Mouse (Mus musculus) CH12.LX (cell line): Measurements from ENCODE around the gene Ppp1r9b. TPM values are rescaled to one million over a fixed set of nuclear protein-coding genes. Genes with fewer than 3 reads are reported as not detected.

ENCODE experiments used
- DNase-seq: peaks from one replicate; pipeline ENCODE4 v3.0.0-alpha.2; 2013; ENCODE audit errors: extremely low read depth
- H3K27ac ChIP-seq: 2 replicates; pipeline ENCODE4 v1.5.1; 2012; ENCODE audit warnings: low read depth, mild to moderate bottlenecking, control low read depth, moderate library complexity; ENCODE audit not compliant: insufficient read depth
- H3K27me3 ChIP-seq: replicated peaks from 2 replicates; pipeline ENCODE3; 2012; ENCODE audit warnings: inconsistent platforms
- H3K36me3 ChIP-seq, 2 experiments: replicated peaks in 1 of 2; 2 replicates each; pipeline versions ENCODE3 to v1.6.1; 2012; ENCODE audit warnings: inconsistent platforms in 1 of 2, low read length in 1 of 2, mild to moderate bottlenecking in 1 of 2, mixed read lengths in 1 of 2, moderate library complexity in 1 of 2; ENCODE audit not compliant: control insufficient read depth in 1 of 2, insufficient read depth in 1 of 2
- H3K4me1 ChIP-seq, 2 experiments: 2 replicates each; pipeline ENCODE4 v1.6.1; 2012; ENCODE audit warnings: inconsistent platforms in 1 of 2, moderate library complexity in 1 of 2; ENCODE audit not compliant: insufficient read depth in 2 of 2, control insufficient read depth in 1 of 2
- H3K4me2 ChIP-seq: 2 replicates; pipeline ENCODE4 v1.6.1; 2012; ENCODE audit warnings: low read depth, mild to moderate bottlenecking, control low read depth; ENCODE audit not compliant: poor library complexity, insufficient read depth, severe bottlenecking
- H3K4me3 ChIP-seq, 3 experiments: fragments of 150-350 bp in 1 of 3; sonication (generic) in 1 of 3; replicated peaks in 1 of 3; 2 replicates each; pipeline versions ENCODE3 to v1.5.1; 2011 to 2012; ENCODE audit warnings: low read depth in 2 of 3, low read length in 2 of 3, mild to moderate bottlenecking in 2 of 3, moderate library complexity in 2 of 3, control low read depth in 1 of 3, improper control_type of control experiment in 1 of 3, inconsistent platforms in 1 of 3, mixed read lengths in 1 of 3; ENCODE audit not compliant: poor library complexity in 1 of 3
- H3K79me2 ChIP-seq: replicated peaks from 2 replicates; pipeline ENCODE4 v1.6.1; 2012; ENCODE audit warnings: mild to moderate bottlenecking, moderate library complexity; ENCODE audit not compliant: control insufficient read depth, poor library complexity, insufficient read depth, severe bottlenecking; ENCODE audit errors: extremely low read depth
- H3K9ac ChIP-seq: 2 replicates; pipeline ENCODE4 v1.6.1; 2012; ENCODE audit warnings: low read depth, mild to moderate bottlenecking, control low read depth, moderate library complexity; ENCODE audit not compliant: insufficient read depth
- H3K9me3 ChIP-seq: replicated peaks from 2 replicates; pipeline ENCODE3; 2012; ENCODE audit warnings: low read length, inconsistent platforms, mixed read lengths
- BHLHE40 ChIP-seq: IDR thresholded peaks from 2 replicates; pipeline ENCODE4 v1.6.1; 2011; ENCODE audit warnings: mild to moderate bottlenecking, low read depth, low read length, improper control_type of control experiment
- CTCF ChIP-seq, 2 experiments: IDR thresholded peaks in 1 of 2; conservative IDR thresholded peaks in 1 of 2; 2 replicates each; pipeline ENCODE4 v1.5.1; 2011 to 2012; ENCODE audit warnings: low read depth in 2 of 2, low read length in 2 of 2, improper control_type of control experiment in 1 of 2, inconsistent platforms in 1 of 2, mild to moderate bottlenecking in 1 of 2, moderate library complexity in 1 of 2
- GABPA ChIP-seq: IDR thresholded peaks from 2 replicates; pipeline ENCODE4 v1.6.1; 2012; ENCODE audit warnings: low read depth, low read length, improper control_type of control experiment, inconsistent platforms; ENCODE audit not compliant: insufficient replicate concordance
- JUND ChIP-seq: conservative IDR thresholded peaks from 2 replicates; pipeline ENCODE4 v1.6.1; 2011; ENCODE audit warnings: low read depth, low read length, improper control_type of control experiment
- KAT2A ChIP-seq: IDR thresholded peaks from 2 replicates; pipeline ENCODE4 v1.6.1; 2012; ENCODE audit warnings: low read length, improper control_type of control experiment, inconsistent platforms; ENCODE audit not compliant: insufficient replicate concordance
- MEF2A ChIP-seq: IDR thresholded peaks from 2 replicates; pipeline ENCODE4 v1.6.1; 2014; ENCODE audit warnings: low read depth, mild to moderate bottlenecking, inconsistent platforms, low read length, improper control_type of control experiment, borderline replicate concordance
- MXI1 ChIP-seq: IDR thresholded peaks from 2 replicates; pipeline ENCODE4 v1.6.1; 2011; ENCODE audit warnings: mild to moderate bottlenecking, low read depth, low read length, improper control_type of control experiment
- MYC ChIP-seq: IDR thresholded peaks from 2 replicates; pipeline ENCODE4 v1.6.1; 2011; ENCODE audit warnings: low read depth, mild to moderate bottlenecking, improper control_type of control experiment, low read length
- NELFE ChIP-seq: IDR thresholded peaks from 2 replicates; pipeline ENCODE4 v1.6.1; 2011; ENCODE audit warnings: low read depth, low read length, improper control_type of control experiment
- PAX5 ChIP-seq: IDR thresholded peaks from 2 replicates; pipeline ENCODE4 v1.6.1; 2012; ENCODE audit warnings: low read length, inconsistent platforms, mixed read lengths
- POLR2AphosphoS2 ChIP-seq: IDR thresholded peaks from 2 replicates; pipeline ENCODE4 v1.6.1; 2011; ENCODE audit warnings: low read depth, low read length, improper control_type of control experiment
- RAD21 ChIP-seq: IDR thresholded peaks from 2 replicates; pipeline ENCODE4 v1.6.1; 2011; ENCODE audit warnings: low read depth, mild to moderate bottlenecking, low read length, improper control_type of control experiment, moderate library complexity
- RCOR1 ChIP-seq: conservative IDR thresholded peaks from 2 replicates; pipeline ENCODE4 v1.6.1; 2012; ENCODE audit warnings: low read depth, mild to moderate bottlenecking, inconsistent platforms, low read length, improper control_type of control experiment
- SIN3A ChIP-seq: IDR thresholded peaks from 2 replicates; pipeline ENCODE4 v1.6.1; 2012; ENCODE audit warnings: low read length, improper control_type of control experiment, inconsistent platforms
- TCF12 ChIP-seq: IDR thresholded peaks from 2 replicates; pipeline ENCODE4 v1.6.1; 2014; ENCODE audit warnings: low read depth, mild to moderate bottlenecking, inconsistent platforms, low read length, improper control_type of control experiment
- UBTF ChIP-seq: IDR thresholded peaks from 2 replicates; pipeline ENCODE4 v1.6.1; 2012; ENCODE audit warnings: low read depth, mild to moderate bottlenecking, inconsistent platforms, low read length, improper control_type of control experiment, moderate library complexity
- ZC3H11A ChIP-seq: IDR thresholded peaks from 2 replicates; pipeline ENCODE4 v1.6.1; 2012; ENCODE audit warnings: low read depth, mild to moderate bottlenecking, inconsistent platforms, low read length, improper control_type of control experiment
- ZKSCAN1 ChIP-seq: IDR thresholded peaks from 2 replicates; pipeline ENCODE4 v1.6.1; 2012; ENCODE audit warnings: low read depth, inconsistent platforms, low read length, improper control_type of control experiment, borderline replicate concordance
- ZNF384 ChIP-seq: IDR thresholded peaks from 2 replicates; pipeline ENCODE4 v1.6.1; 2012; ENCODE audit warnings: low read depth, low read length, improper control_type of control experiment, inconsistent platforms
- dilution Hi-C: fragments of 300-500 bp; cut with MboI; formaldehyde crosslinking; loops from 2 replicates; pipeline ENCODE4 v1.14.3; 2020; ENCODE audit warnings: low sequenced_read_pairs; ENCODE audit not compliant: extremely low pct_unique_long_range_greater_than_20kb, extremely low pct_ligation_motif_present
- in situ Hi-C: fragments of 300-500 bp; cut with MboI; formaldehyde crosslinking; loops from 3 replicates; pipeline ENCODE4 v1.14.3; 2019; ENCODE audit warnings: low sequenced_read_pairs, low pct_ligation_motif_present, low pct_unique_long_range_greater_than_20kb, mixed read lengths
- polyA plus RNA-seq: library from polyadenylated mRNA; unstranded; fragments of >175 nt; gene quantifications from 2 replicates; pipeline ENCODE4 v1.2.1, GENCODE M21; 2012; ENCODE audit warnings: low read depth; ENCODE audit not compliant: insufficient read length
- total RNA-seq, 2 experiments: library from RNA; depleted of rRNA; stranded (reverse); fragments of 300-350 nt in 1 of 2; fragments of >200 nt in 1 of 2; gene quantifications; 2 replicates each; pipeline ENCODE4 v1.2.3; 2012 to 2014

The Ppp1r9b gene
- total and polyA plus RNA-seq, 3 experiments: 7.8 to 21.8 (median 21.2) TPM

- TF ChIP-seq NELFE (peak; percentile 93), RCOR1 (peak; percentile 72; the same call in 1 of the 2 replicates), ZKSCAN1 (no peak), JUND (no peak), ZNF384 (peak; percentile 84), RAD21 (peak; percentile 71), MYC (peak; percentile 80; the same call in 1 of the 2 replicates), BHLHE40 (peak; percentile 46; the same call in 1 of the 2 replicates), ZC3H11A (peak; percentile 29; the same call in 1 of the 2 replicates), MXI1 (no peak; the same call in none of the 2 replicates), POLR2AphosphoS2 (no peak), KAT2A (no peak), UBTF (no peak)
- TF ChIP-seq, all 38 proteins: peak for 23
These were observed 11.9 kb upstream of the Ppp1r9b start (continued) for GRCm38 (mm10) chr11:94978947-94979346.

GRCm38 (mm10) chr11:94979462-94980179, 11.2 kb upstream of the Ppp1r9b start:
- Histone ChIP-seq H3K27me3 (peaks cover 70% of the 10 kb centered on the region), H3K36me3 (no peaks in the 10 kb centered on the region), H3K27ac (no peak overlapping the region), H3K9me3 (no peaks in the 10 kb centered on the region), H3K4me3 (peak overlapping the region in 2 of 3 experiments; percentile 8 to 33), H3K4me2 (peak overlapping the region; percentile 95), H3K4me1 (peaks cover 0 to 13% of the 10 kb centered on the region in 2 experiments; a peak in 3 of 4 replicates), H3K9ac (peak overlapping the region; percentile 58)
- no peak for DNase-seq
- dilution Hi-C loops: no loop called here
- TF ChIP-seq GABPA: no peak
- TF ChIP-seq CTCF (conservative IDR thresholded peaks at IDR 0.05 in 1 of 2, IDR thresholded peaks at IDR 0.05 in 1 of 2; ENCODE audit: low read depth in 2 of 2, low read length in 2 of 2): no peak
- TF ChIP-seq MEF2A: no peak
- TF ChIP-seq, all 38 proteins: peak for 0
- no peaks in the 10 kb centered on the region for H3K79me2 ChIP-seq
- in situ Hi-C loops: no loop called here

GRCm38 (mm10) chr11:94985140-94985539, 5.7 kb upstream of the Ppp1r9b start:
- TF ChIP-seq PAX5 (no peak), SIN3A (no peak), TCF12 (no peak)
- TF ChIP-seq, all 38 proteins: peak for 0
- dilution Hi-C loops: no loop called here
- Histone ChIP-seq H3K36me3 (no peaks in the 10 kb centered on the region), H3K4me3 (no peak overlapping the region), H3K27ac (no peak overlapping the region), H3K9me3 (no peaks in the 10 kb centered on the region), H3K27me3 (peaks cover 38% of the 10 kb centered on the region), H3K4me2 (no peak overlapping the region), H3K9ac (no peak overlapping the region), H3K4me1 (peaks cover 0 to 18% of the 10 kb centered on the region in 2 experiments; a peak in 2 of 4 replicates), H3K79me2 (no peaks in the 10 kb centered on the region)
- no peak for DNase-seq
- in situ Hi-C loops: no loop called here
